Mouse (Mus musculus) ovary, postnatal 14 days (tissue): ENCODE results near the gene Prss22.

Source experiments
- DNase-seq: peaks from one replicate; pipeline ENCODE4 v3.0.0; 2022; ENCODE audit warnings: low spot score

Gene Prss22

GRCm38 (mm10) chr17:23997901-23998300, at the start of gene Prss22:
Gene Prss22 (minus strand): TSS chr17:23998100.
- DNase-seq = no peak

GRCm38 (mm10) chr17:24046026-24046425, 48.1 kb upstream of the Prss22 start:
- DNase-seq = no peak

- no peak for DNase-seq
These were observed 47.7 kb upstream of the Prss22 start for GRCm38 (mm10) chr17:24045608-24046007.

- no peak for DNase-seq
These were observed 46.6 kb upstream of the Prss22 start for GRCm38 (mm10) chr17:24044482-24044881.

- no peak for DNase-seq
These were observed 39.9 kb upstream of the Prss22 start, which contains the start of gene Prss27 for GRCm38 (mm10) chr17:24037844-24038243. Gene Prss27 (plus strand): TSS chr17:24038144.

GRCm38 (mm10) chr17:24037360-24037759, 39.5 kb upstream of the Prss22 start:
- no peak for DNase-seq

GRCm38 (mm10) chr17:24036954-24037353, 39.1 kb upstream of the Prss22 start:
- no peak for DNase-seq

- no peak for DNase-seq
These were observed 37.2 kb upstream of the Prss22 start for GRCm38 (mm10) chr17:24035087-24035486.

- no peak for DNase-seq
These were observed 32.7 kb upstream of the Prss22 start for GRCm38 (mm10) chr17:24030551-24030950.

GRCm38 (mm10) chr17:24029477-24029876, 31.6 kb upstream of the Prss22 start:
- no peak for DNase-seq

- peak; percentile 11 for DNase-seq
These were observed 23.7 kb upstream of the Prss22 start for GRCm38 (mm10) chr17:24021375-24022199.

GRCm38 (mm10) chr17:24020696-24021095, 22.8 kb upstream of the Prss22 start:
- DNase-seq = no peak

- DNase-seq = no peak
These were observed 17.8 kb upstream of the Prss22 start for GRCm38 (mm10) chr17:24015727-24016126.

GRCm38 (mm10) chr17:24014433-24014965, 16.6 kb upstream of the Prss22 start:
- DNase-seq = no peak

GRCm38 (mm10) chr17:24012921-24013320, 15.0 kb upstream of the Prss22 start:
- no peak for DNase-seq

GRCm38 (mm10) chr17:24009617-24010016, 11.7 kb upstream of the Prss22 start:
- DNase-seq = no peak

GRCm38 (mm10) chr17:24008105-24008504, 10.2 kb upstream of the Prss22 start:
- DNase-seq = no peak

GRCm38 (mm10) chr17:24007391-24007790, 9.5 kb upstream of the Prss22 start:
- no peak for DNase-seq

GRCm38 (mm10) chr17:24006930-24007329, 9.0 kb upstream of the Prss22 start:
- DNase-seq = no peak

- no peak for DNase-seq
These were observed 7.1 kb upstream of the Prss22 start for GRCm38 (mm10) chr17:24005049-24005448.

GRCm38 (mm10) chr17:24004071-24004665, 6.3 kb upstream of the Prss22 start:
- no peak for DNase-seq

- DNase-seq = peak; percentile 13
These were observed 2.5 kb upstream of the Prss22 start for GRCm38 (mm10) chr17:24000404-24000803.

GRCm38 (mm10) chr17:23998383-23998782, 483 bp upstream of the Prss22 start:
- DNase-seq = no peak
